Mouse (Mus musculus) testis, postnatal 14 days (tissue): ENCODE data around the gene Gpr160.
"Not testable (repeated sequence)": the region's sequence is repeated elsewhere in the genome, so short reads cannot be mapped to it uniquely, and the experiment has no call there.

Experiments used
- DNase-seq: peaks from one replicate; pipeline ENCODE4 v3.0.0; 2021; ENCODE audit warnings: low spot score

Gene Gpr160

DNA sequence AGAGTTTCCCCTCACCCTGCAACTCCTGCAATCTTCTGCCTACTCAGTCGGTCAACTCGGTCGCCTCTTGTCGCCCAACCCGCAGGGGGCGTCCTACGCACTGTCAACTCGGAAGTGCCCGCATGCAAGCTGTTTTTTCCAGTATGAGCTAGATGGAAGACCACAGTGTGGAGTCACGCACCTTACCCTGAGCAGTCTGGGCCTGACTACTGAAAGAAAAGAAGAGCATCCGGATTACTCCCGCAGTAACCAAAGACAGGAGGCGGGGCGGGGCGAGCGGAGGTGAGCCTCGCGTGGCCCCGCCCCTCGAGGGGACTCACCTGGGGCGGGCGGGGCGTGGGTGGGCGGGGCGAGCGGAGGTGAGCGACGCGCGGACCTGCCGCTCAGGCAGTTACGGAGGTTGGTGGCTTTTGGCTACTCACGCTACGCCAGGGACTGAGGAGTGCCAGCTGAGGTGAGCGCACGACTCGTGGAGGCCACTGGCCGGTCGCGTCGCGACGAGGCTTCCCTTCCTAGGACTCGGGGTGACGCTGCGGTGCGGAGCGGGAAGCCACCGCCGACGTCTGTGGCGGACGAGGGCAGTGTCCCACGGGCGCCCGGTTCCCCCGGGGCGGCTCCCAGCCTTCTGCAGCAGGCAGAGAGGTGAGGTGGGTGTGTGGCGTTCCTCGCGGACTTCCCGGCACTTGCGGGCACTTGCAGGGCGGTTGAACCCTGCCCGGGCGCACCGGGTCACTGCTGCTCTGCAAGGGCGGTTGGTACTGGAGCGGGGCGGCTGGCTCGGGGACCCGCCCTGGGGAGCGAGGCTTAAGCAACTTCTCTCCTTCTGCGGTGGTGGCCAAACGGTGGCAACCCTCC, at the start of gene Gpr160:
Gpr160 (plus strand) TSS at position 347 of the 855 bp plus-strand sequence.
- DNase-seq: peak; percentile 78

DNA sequence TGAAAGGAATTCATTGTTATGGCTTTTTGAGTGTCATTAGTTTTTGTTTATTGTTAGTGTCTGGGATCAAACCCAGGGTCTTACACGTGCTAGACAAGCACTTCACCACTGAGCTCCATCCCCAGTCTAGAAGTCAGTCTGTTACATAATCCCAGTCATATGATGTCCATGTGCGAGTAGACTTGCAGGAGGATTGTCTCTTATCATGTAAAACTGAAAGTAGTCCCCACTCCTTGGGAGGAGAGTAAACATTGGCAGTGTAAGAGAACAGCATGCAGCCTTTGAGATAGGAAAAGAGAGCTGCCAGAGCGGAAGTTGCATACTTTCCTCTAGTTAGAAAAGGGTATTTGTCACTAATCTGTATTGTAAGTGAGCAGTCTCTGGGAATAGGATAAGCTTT, 42.9 kb upstream of the Gpr160 start:
- peak; percentile 31 for DNase-seq

DNA sequence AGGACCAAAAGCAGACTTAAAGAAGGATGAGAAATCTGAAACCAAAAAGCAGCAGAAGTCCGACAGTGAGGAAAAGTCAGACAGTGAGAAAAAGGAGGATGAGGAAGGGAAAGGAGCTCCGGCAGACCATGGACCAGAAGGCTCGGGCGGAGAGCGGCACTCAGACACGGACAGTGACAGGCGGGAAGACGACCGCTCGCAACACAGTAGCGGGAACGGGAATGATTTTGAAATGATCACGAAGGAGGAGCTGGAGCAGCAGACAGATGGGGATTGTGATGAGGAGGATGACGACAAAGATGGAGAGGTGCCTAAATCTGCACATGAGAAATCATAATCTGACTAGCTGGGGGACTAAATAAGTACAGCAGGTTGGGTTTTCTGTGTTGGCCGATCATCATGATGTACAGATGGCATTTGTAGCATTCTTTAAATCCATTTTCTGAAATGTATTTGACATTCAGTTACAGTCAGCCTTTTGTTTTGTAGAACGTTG, 37.1 kb upstream of the Gpr160 start:
- DNase-seq: no peak

DNA sequence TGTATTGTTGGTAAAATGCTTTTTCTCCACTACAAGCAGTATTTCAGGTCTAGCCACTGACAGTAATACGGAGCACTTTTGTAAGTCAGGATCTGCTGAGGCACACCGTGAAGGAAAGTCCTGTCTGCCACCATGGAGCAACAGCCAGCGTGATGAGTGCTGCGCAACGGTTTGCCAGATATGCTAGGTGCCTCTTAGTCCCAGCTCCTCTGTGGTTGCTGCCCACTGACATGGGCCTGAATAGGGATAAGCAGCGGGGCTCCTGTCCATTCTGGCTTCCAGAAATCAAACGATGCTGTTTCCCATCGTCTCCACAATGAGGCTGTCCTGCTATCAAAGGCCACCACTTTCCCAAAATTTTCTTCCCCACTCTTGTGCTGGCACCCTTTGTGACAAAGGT, 33.6 kb upstream of the Gpr160 start:
- no peak for DNase-seq

DNA sequence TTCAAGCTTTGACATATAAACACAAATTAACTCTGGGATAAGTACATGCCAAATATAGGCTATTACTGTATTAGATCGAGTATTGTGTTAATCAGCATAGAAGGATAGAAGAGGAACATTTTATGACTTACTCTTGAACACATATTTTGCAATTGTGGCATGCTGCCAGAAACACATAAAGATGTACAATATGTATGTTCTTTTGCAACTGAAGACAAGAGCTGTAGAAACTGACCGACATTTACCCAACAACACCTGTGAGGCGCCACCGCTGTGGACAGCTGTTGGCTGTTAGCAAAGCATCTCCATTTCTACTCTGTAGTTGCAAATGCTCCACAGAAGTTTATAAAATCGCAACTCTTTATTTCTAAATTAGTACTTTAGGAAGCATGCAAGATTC, 29.7 kb upstream of the Gpr160 start:
- DNase-seq: no peak

DNA sequence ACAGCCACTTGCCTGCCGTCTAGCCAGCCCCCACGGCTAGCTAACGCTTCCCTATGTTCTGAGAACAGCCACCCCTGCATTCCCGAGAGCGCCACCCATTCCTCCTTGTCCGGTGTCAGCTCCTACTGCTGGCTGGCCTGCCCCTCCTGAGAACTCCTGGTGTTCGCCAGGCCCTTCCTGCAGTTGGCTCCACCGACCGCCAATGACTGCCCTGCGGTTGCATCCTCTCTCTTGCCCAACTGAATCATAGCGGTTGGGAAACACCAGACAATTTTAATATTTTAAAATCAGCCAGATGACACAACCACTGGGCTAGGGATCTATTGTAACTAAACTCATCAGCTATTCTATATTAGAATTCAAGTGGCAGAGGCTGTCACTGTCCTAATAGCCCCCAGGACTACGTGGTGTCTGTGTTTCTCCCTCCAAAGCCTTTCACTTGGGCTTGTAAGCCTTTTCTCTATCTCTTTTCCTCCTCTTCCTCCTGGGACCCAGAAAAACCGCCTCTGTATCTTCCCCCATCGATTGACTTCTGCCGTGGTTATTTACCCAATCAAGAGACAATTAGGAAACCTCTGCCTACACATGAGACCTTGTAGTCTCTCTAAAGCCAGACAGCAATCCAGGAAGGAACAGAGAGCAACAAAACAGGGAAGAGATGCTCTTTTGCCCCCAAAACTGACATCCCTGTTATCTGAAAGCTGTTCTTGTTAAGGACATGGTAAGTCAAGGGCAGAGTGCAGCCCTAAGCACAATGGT, 23.7 kb upstream of the Gpr160 start:
- no peak for DNase-seq

DNA sequence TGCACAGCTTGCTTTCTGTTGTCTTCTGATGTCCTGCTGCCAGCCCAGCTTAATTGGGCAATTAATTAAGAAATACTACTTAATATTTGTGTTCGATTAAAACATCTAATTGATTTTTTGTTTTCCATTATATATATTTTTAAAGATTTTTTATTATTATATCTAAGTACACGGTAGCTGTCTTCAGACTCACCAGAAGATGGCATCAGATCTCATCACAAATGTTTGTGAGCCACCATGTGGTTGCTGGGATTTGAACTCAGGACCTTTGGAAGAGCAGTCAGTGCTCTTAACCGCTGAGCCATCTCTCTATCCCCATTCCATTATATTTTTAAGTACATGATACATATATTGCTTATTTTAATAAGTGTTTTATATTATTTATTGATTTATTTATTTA, 22.5 kb upstream of the Gpr160 start:
- DNase-seq: no peak

DNA sequence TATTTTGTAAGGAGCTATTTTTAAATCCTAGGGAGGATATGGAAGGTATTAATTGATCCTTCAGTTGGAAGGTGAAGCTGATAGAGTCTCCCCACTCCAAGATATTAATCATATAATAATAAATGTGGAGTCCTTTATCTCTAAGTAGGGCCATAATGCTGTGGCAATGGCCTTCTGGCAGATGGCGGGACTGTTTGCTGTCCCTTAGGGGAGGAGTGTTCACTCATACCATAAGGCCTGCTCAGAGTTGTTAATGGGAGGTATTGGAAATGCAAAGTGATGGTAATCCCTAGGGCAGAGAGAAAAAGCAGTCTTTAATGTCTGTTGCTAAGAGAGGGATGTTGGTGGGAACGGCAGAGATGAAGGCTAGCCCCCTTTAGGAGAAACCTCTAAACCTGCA, 10.0 kb upstream of the Gpr160 start:
- no peak for DNase-seq

DNA sequence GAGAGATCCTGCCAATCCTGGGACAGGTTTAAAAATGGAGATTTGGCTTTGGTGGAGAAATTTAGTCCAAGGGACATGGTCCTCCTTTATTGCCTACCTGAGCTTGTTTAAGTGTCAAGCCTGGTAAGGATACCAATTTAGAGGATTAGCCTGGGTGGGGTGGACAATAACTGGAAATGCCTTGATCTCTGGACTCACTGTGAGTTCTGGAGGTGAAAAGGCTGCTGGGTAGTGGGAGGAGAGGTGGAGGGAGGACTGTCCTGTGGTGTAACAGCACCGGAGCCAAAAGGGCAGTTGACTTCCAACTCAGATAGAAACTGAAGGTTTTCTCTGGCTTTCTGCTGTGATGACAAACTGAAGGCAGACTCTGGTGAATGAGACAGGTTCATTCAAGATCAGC, 8.3 kb upstream of the Gpr160 start:
- DNase-seq: no peak

DNA sequence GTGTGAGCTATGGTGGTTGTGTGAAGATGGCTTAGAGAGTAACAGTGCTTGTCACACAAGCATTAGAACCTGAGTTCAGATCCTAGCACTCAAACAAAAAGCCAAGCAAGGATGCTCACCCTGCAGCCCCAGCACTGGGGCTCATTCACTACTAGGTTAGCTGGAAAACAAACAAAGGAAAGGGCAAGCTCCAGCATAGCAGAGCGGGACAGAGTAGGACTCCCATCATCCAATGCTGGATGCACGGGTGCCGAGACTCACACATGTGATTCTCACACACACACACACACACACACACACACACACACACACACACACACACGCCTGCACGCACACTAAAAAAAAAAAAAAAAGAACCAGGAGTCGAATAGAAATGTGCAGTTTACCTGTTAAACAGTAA, 4.3 kb upstream of the Gpr160 start:
- no peak for DNase-seq

DNA sequence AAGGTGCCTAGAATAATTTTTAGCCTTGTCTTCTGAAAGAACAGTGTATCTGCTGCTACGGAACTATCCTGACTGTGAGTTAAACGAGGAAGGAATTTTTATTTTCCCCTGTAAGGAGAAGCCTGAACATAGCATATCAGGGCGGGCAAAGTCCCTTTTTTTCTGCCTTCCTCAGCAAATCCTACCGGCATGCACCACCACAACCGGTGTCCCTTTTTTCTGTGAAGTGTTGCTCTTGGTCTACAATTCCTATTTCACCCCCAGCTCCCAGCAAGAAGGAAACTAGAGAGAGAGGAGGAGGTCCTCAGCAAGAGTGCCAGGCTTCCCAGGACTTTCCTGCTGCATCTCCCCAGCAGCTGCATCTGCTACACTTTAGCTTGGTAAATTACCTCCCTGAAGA, 2.2 kb upstream of the Gpr160 start:
- no peak for DNase-seq

DNA sequence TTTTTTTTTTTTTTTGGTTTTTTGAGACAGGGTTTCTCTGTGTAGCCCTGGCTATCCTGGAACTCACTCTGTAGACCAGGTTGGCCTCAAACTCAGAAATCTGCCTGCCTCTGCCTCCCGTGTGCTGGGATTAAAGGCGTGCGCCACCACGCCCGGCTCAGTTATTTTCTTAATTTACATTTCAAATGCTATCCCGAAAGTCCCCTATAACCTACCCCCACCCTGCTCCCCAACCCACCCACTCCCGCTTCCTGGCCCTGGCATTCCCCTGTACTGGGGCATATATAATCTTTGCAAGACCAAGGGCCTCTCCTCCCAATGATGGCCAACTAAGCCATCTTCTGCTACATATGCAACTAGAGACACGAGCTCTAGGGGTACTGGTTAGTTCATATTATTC, 3.8 kb downstream of the Gpr160 start:
- not testable (repeated sequence) for DNase-seq

DNA sequence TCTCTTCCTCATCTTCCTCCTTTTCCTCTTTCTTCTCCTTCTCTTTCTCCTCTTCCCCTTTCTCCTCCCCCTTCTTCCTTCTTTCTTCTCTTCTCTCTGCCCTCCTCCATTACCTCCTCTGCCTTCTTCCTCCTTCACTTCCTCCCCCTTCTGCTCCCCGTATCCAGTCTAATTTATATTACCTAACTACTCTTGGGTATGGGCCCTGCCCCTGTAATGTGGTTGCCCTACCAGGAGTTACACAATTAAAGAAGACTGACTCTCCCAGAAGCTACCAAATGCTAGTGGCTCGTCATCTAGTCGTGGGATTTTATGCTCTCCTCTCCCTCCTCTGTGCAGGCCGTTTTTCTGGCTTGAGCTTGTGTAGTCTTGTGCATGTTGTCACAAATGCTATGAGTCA, 5.0 kb downstream of the Gpr160 start:
- no peak for DNase-seq

DNA sequence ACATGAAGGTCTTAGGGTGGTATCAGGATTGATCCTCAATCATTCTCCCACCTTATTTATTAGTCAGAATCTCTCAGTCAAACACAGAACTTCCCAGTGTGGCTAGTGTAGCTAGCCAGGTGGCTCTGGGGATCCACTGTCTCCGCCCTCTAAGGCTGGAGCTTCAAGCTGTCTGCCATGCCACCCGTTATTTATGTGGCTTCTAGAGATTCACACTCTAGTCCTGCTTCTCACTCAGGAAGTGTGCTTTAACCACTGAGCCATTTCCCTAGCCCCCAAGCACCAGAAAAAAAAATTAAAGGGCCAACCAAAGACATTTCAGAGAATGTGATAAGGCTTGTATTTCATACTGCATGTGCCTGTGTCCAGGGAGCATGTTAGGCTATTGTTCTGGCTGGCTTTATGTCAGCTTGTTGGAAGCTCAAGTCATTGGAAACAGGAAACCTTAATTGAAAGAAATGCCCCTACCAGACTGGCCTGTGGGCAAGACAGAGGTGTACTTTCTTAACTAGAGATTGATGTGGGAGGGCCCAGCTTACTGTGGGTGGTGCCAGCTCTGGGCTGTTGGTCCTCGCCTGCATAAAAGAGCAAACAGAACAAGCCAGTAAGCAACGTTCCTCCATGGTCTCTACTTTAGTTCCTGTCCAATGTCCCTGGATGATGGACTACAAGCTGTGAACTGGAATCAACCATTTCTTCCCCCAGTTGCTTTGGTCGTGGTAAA, 8.1 kb downstream of the Gpr160 start:
- DNase-seq: no peak

DNA sequence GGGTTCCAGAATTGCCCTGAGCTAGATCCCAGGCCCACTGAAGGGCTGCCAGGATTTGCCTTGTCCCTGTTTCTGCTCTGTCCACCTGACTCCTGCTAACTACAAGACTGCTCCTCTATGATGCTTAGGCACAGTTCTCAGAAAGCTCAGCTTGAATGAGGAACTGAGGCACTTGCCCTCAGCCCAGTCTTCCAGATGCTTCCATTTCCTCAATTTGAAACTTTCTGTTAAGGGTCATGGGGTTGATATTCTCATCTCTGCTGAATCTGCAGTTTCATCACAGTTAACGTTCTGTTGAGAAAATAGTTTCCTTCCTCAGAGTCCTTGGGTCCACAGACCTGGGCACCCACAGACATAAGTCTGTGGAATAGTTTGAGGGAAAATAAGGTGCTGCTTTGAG, 8.9 kb downstream of the Gpr160 start:
- no peak for DNase-seq

DNA sequence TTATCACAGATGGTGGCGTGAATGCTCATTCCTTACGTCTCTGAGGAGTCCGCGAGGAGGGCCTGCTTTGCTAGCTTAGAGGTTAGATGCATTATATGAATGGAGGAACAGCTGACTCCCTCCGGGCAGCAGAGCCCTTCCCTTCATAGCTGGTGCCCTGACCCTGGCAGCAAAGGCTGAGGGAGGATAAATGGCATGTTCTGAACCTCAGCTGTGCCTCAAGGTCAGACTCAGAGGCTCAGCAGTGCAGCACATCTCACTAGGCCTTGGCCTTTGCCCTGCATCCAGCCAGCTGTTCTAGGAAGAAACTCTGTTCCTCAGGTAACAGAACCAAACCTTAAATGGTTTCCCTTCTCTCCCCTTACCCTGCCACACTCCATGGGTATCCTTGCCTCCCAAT, 12.4 kb downstream of the Gpr160 start:
- peak; percentile 19 for DNase-seq

DNA sequence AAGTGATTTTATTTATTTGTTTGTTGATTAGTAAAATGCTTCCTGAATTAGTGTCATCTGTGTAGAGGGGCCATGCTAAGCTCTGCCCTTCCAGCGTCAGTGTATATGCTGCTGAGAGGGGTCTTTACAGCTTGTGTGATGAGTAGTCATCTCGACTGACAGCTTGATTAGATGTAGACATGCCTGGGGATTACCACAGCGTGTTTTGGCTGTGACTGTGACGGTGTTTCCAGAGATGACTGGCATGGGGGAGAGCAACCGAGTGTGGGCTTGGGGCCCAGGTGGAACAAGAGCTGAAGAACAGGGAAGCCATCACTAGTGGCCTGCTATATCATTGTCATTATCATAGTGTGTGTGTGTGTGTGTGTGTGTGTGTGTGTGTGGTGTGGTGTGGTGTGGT, 12.9 kb downstream of the Gpr160 start:
- no peak for DNase-seq

DNA sequence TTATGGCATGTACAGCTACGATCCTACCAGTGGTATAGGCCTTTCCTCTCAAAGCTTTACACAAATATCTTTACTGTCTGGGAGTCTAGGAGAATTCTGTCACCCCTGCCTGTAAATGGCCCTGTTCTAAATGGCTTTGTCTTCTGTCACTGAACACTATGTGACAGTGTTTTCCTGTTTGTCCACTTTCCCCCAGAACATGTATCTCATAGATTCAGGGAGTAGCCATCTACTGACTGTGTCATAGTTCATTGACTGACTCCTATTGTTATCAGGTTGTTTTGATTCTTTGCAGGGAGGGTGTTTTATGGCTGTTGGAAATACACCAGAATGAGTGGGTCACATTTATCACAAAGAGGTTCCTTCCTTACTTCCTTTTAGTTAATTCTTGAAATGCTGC, 14.2 kb downstream of the Gpr160 start:
- no peak for DNase-seq

DNA sequence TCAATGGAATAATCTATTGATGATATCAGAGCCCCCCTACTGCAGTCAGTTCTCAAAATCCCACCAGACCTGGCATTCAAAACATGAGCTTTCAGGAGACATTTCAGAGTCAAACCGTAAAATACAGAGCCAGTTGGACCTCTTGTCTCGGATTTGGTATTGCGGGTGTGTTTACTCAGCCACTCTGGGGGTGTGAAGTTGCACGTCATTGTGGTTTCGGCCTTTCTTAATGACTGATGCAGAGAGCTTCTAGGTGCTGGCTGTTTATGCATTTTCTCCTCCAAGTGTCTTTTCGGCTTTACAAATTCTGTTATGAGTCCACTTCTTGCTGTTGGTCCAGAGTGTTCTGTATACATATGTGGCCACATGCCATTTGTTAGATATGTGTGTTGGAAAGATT, 21.0 kb downstream of the Gpr160 start:
- no peak for DNase-seq

DNA sequence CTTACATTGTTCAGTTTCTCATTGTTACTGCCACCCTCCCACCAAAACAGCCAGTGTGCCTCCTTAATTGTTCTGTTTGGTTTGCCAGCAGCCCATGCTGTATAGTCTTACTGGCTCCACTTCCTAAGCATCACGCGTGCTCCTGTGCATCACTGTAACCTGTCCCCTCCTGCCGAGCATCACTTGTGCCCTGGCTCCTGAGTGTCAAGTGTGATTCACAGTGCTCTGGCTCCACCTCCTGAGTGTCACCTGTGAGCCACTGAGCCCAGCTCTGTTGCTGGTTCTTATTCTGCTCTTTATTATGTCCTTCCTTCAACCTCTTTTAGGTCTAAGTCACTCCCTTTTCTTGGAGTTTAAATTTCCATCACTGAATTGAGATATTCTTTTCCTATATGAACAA, 31.7 kb downstream of the Gpr160 start:
- no peak for DNase-seq

DNA sequence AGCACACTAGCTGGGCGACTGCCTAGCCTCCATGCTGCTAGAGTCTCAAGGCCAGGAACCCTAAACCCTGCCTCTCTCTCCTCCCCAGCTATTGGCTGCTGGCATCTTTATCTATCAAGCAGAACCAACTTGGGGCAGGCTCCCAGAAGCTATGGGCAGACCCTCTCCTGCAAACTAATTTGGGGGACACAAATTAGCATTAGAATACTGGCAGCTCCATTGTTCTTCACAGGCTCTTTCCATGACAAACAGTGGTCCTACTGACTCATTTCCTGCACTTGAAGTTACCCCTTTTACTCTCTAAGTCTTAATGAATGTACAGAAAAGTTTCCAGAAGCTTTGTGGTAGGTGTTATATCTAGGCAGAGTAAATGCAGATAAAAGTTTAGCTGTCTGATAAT, 33.3 kb downstream of the Gpr160 start:
- DNase-seq: no peak

DNA sequence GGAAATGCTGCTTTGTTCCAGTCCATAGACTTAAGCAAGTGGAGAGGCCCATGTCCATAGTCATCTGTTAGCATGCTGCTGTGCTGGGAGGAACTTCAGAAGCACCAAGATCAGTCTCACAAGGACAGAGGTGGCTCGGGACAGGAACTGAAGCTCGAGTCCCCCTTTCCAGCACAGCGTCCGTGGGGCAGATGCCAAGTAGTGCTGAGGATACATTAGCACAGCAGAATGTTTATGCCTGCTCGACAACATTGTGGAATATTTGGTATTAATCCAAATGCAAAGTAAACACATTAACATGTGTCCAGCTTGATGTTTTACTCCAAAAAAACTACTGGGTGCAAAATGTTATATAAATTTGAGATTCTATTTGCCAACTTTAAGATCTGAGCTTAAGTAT, 41.0 kb downstream of the Gpr160 start:
- DNase-seq: no peak

DNA sequence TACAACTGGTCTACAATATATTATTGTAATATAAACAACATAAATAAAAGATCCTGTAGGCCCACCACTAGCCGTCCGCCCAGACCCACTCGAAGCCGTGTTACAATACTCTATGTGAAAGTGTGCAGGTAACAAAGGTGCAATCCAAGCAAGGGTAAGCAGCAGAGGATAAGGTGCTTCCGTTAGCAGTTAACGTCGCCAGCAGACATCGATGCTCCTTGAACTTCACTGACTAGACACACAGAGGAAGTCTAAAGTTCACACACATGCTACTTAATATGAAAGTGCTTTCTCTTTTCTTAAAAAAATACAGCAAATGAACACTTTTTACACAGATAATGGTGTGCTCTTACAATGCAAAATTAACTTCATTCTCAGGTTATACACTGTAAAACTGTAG, 43.7 kb downstream of the Gpr160 start:
- no peak for DNase-seq
